Mouse (Mus musculus) ES-E14 (cell line): ENCODE measurements around the gene Rprd1b. TPM values are rescaled to one million over a fixed set of nuclear protein-coding genes. Genes with fewer than 3 reads are reported as not detected.

Experiments
- DNase-seq: peaks from one replicate; pipeline ENCODE4 v3.0.0-alpha.2; 2013; ENCODE audit warnings: low read depth, low spot score
- H3K27ac ChIP-seq: 2 replicates; pipeline ENCODE4 v1.5.1; 2012; ENCODE audit warnings: low read depth, mild to moderate bottlenecking, low read length, moderate library complexity, mixed read lengths; ENCODE audit not compliant: poor library complexity, insufficient read depth, severe bottlenecking
- H3K36me3 ChIP-seq: 2 replicates; pipeline ENCODE4 v1.6.1; 2012; ENCODE audit warnings: mild to moderate bottlenecking, low read length, moderate library complexity, mixed read lengths; ENCODE audit not compliant: control insufficient read depth, poor library complexity, insufficient read depth, severe bottlenecking
- H3K4me1 ChIP-seq, 2 experiments: fragments of 150-350 bp in 1 of 2; sonication (generic) in 1 of 2; 2 replicates each; pipeline ENCODE4 v1.6.1; 2012; ENCODE audit warnings: low read length in 2 of 2, mild to moderate bottlenecking in 1 of 2, mixed read lengths in 1 of 2; ENCODE audit not compliant: control insufficient read depth in 2 of 2, insufficient read depth in 2 of 2, poor library complexity in 1 of 2
- H3K4me3 ChIP-seq, 2 experiments: fragments of 150-350 bp in 1 of 2; sonication (generic) in 1 of 2; 2 replicates each; pipeline ENCODE4 v1.5.1; 2012; ENCODE audit warnings: low read length in 2 of 2, low read depth in 1 of 2, mild to moderate bottlenecking in 1 of 2, mixed read lengths in 1 of 2; ENCODE audit not compliant: insufficient read depth in 1 of 2, poor library complexity in 1 of 2, severe bottlenecking in 1 of 2
- H3K9ac ChIP-seq: 2 replicates; pipeline ENCODE4 v1.6.1; 2012; ENCODE audit warnings: low read depth, mild to moderate bottlenecking, low read length, mixed read lengths; ENCODE audit not compliant: poor library complexity, insufficient read depth, severe bottlenecking
- H3K9me3 ChIP-seq: fragments of 150-350 bp; sonication (generic); 2 replicates; pipeline ENCODE4 v1.6.1; 2012; ENCODE audit warnings: low read depth, mild to moderate bottlenecking, low read length; ENCODE audit not compliant: control insufficient read depth, insufficient read depth
- CHD2 ChIP-seq: IDR thresholded peaks from 2 replicates; pipeline ENCODE4 v1.6.1; 2014; ENCODE audit warnings: mild to moderate bottlenecking, low read depth, low read length, inconsistent platforms
- HCFC1 ChIP-seq: IDR thresholded peaks from 2 replicates; pipeline ENCODE4 v1.6.1; 2012; ENCODE audit warnings: low read length, inconsistent platforms, borderline replicate concordance; ENCODE audit not compliant: insufficient read depth
- MAFK ChIP-seq: IDR thresholded peaks from 2 replicates; pipeline ENCODE4 v1.6.1; 2014; ENCODE audit warnings: mild to moderate bottlenecking, low read depth, low read length, inconsistent platforms; ENCODE audit not compliant: insufficient read depth
- ZC3H11A ChIP-seq: IDR thresholded peaks from 2 replicates; pipeline ENCODE4 v1.6.1; 2012; ENCODE audit warnings: low read depth, mild to moderate bottlenecking, inconsistent platforms, low read length, borderline replicate concordance
- ZNF384 ChIP-seq: IDR thresholded peaks from 2 replicates; pipeline ENCODE4 v1.6.1; 2012; ENCODE audit warnings: low read depth, low read length, inconsistent platforms
- in situ Hi-C, 2 experiments: fragments of 600-800 bp; cut with MboI; formaldehyde crosslinking; loops; one replicate each; pipeline ENCODE4 v1.15.1; 2025; ENCODE audit warnings: low sequenced_read_pairs in 2 of 2, inconsistent platforms in 1 of 2; ENCODE audit not compliant: unreplicated experiment in 2 of 2
- total RNA-seq: library from RNA; depleted of rRNA; stranded (reverse); fragments of 300-350 nt; gene quantifications from 2 replicates; pipeline ENCODE4 v1.2.3, GENCODE M21; 2012

Rprd1b gene
- total RNA-seq, 1 experiment = 13.1 TPM

- TF ChIP-seq CHD2 (no peak), ZNF384 (no peak), HCFC1 (no peak), MAFK (no peak), ZC3H11A (no peak)
- H3K4me3 ChIP-seq = no peak overlapping the region
- DNase-seq = no peak
These were observed 141.1 kb downstream of the Rprd1b start for GRCm38 (mm10) chr2:158169351-158169750.

GRCm38 (mm10) chr2:158169771-158170170, 141.5 kb downstream of the Rprd1b start:
- H3K4me3 ChIP-seq = no peak overlapping the region
- in situ Hi-C loops = no loop called here

More at GRCm38 (mm10) chr2:158169351-158169750, 141.1 kb downstream of the Rprd1b start:
- no peak overlapping the region for H3K9ac ChIP-seq
- no peak overlapping the region for H3K27ac ChIP-seq
- peaks cover 5 to 9% of the 10 kb centered on the region in 2 experiments; a peak in 2 of 4 replicates for H3K4me1 ChIP-seq
- H3K9me3 ChIP-seq = no peaks in the 10 kb centered on the region
- in situ Hi-C loops = no loop called here
- no peaks in the 10 kb centered on the region for H3K36me3 ChIP-seq

GRCm38 (mm10) chr2:158170394-158170793, 142.1 kb downstream of the Rprd1b start:
- no peaks in the 10 kb centered on the region for H3K36me3 ChIP-seq
- peaks cover 5 to 9% of the 10 kb centered on the region in 2 experiments; a peak in 2 of 4 replicates for H3K4me1 ChIP-seq
- H3K27ac ChIP-seq = no peak overlapping the region
- H3K9me3 ChIP-seq = no peaks in the 10 kb centered on the region
- no peak for DNase-seq
- in situ Hi-C loops = no loop called here
- H3K9ac ChIP-seq = no peak overlapping the region
- H3K4me3 ChIP-seq = no peak overlapping the region
- TF ChIP-seq CHD2 (no peak), ZC3H11A (no peak), HCFC1 (no peak), MAFK (no peak), ZNF384 (no peak)

More at GRCm38 (mm10) chr2:158169771-158170170, 141.5 kb downstream of the Rprd1b start:
- no peak for DNase-seq
- no peak for TF ChIP-seq HCFC1
- no peak for TF ChIP-seq CHD2
- TF ChIP-seq ZC3H11A = no peak
- no peak for TF ChIP-seq MAFK
- no peak for TF ChIP-seq ZNF384
- H3K9ac ChIP-seq = no peak overlapping the region
- H3K9me3 ChIP-seq = no peaks in the 10 kb centered on the region
- no peak overlapping the region for H3K27ac ChIP-seq
- H3K4me1 ChIP-seq = peaks cover 5 to 9% of the 10 kb centered on the region in 2 experiments; a peak in 2 of 4 replicates
- H3K36me3 ChIP-seq = no peaks in the 10 kb centered on the region

GRCm38 (mm10) chr2:158174438-158174837, 146.1 kb downstream of the Rprd1b start:
- H3K9me3 ChIP-seq = no peaks in the 10 kb centered on the region
- H3K4me3 ChIP-seq = no peak overlapping the region
- peaks cover 10 to 23% of the 10 kb centered on the region in 2 experiments for H3K4me1 ChIP-seq
- H3K27ac ChIP-seq = no peak overlapping the region
- in situ Hi-C loops = no loop called here
- H3K36me3 ChIP-seq = no peaks in the 10 kb centered on the region
- DNase-seq = no peak
- H3K9ac ChIP-seq = no peak overlapping the region
- TF ChIP-seq MAFK = no peak
- no peak for TF ChIP-seq HCFC1
- TF ChIP-seq CHD2 = no peak
- TF ChIP-seq ZNF384 = no peak
- TF ChIP-seq ZC3H11A = no peak
